Mouse (Mus musculus) CH12.LX (cell line): ENCODE data around the gene Kncn. TPM values are rescaled to one million over a fixed set of nuclear protein-coding genes. Genes with fewer than 3 reads are reported as not detected.

Source experiments
- DNase-seq: peaks from one replicate; pipeline ENCODE4 v3.0.0-alpha.2; 2013; ENCODE audit errors: extremely low read depth
- H3K27ac ChIP-seq: 2 replicates; pipeline ENCODE4 v1.5.1; 2012; ENCODE audit warnings: low read depth, mild to moderate bottlenecking, control low read depth, moderate library complexity; ENCODE audit not compliant: insufficient read depth
- H3K27me3 ChIP-seq: replicated peaks from 2 replicates; pipeline ENCODE3; 2012; ENCODE audit warnings: inconsistent platforms
- H3K36me3 ChIP-seq, 2 experiments: replicated peaks in 1 of 2; 2 replicates each; pipeline versions ENCODE3 to v1.6.1; 2012; ENCODE audit warnings: inconsistent platforms in 1 of 2, low read length in 1 of 2, mild to moderate bottlenecking in 1 of 2, mixed read lengths in 1 of 2, moderate library complexity in 1 of 2; ENCODE audit not compliant: control insufficient read depth in 1 of 2, insufficient read depth in 1 of 2
- H3K4me1 ChIP-seq, 2 experiments: 2 replicates each; pipeline ENCODE4 v1.6.1; 2012; ENCODE audit warnings: inconsistent platforms in 1 of 2, moderate library complexity in 1 of 2; ENCODE audit not compliant: insufficient read depth in 2 of 2, control insufficient read depth in 1 of 2
- H3K4me2 ChIP-seq: 2 replicates; pipeline ENCODE4 v1.6.1; 2012; ENCODE audit warnings: low read depth, mild to moderate bottlenecking, control low read depth; ENCODE audit not compliant: poor library complexity, insufficient read depth, severe bottlenecking
- H3K4me3 ChIP-seq, 3 experiments: fragments of 150-350 bp in 1 of 3; sonication (generic) in 1 of 3; replicated peaks in 1 of 3; 2 replicates each; pipeline versions ENCODE3 to v1.5.1; 2011 to 2012; ENCODE audit warnings: low read depth in 2 of 3, low read length in 2 of 3, mild to moderate bottlenecking in 2 of 3, moderate library complexity in 2 of 3, control low read depth in 1 of 3, improper control_type of control experiment in 1 of 3, inconsistent platforms in 1 of 3, mixed read lengths in 1 of 3; ENCODE audit not compliant: poor library complexity in 1 of 3
- H3K79me2 ChIP-seq: replicated peaks from 2 replicates; pipeline ENCODE4 v1.6.1; 2012; ENCODE audit warnings: mild to moderate bottlenecking, moderate library complexity; ENCODE audit not compliant: control insufficient read depth, poor library complexity, insufficient read depth, severe bottlenecking; ENCODE audit errors: extremely low read depth
- H3K9ac ChIP-seq: 2 replicates; pipeline ENCODE4 v1.6.1; 2012; ENCODE audit warnings: low read depth, mild to moderate bottlenecking, control low read depth, moderate library complexity; ENCODE audit not compliant: insufficient read depth
- H3K9me3 ChIP-seq: replicated peaks from 2 replicates; pipeline ENCODE3; 2012; ENCODE audit warnings: low read length, inconsistent platforms, mixed read lengths
- BHLHE40 ChIP-seq: IDR thresholded peaks from 2 replicates; pipeline ENCODE4 v1.6.1; 2011; ENCODE audit warnings: mild to moderate bottlenecking, low read depth, low read length, improper control_type of control experiment
- CTCF ChIP-seq, 2 experiments: IDR thresholded peaks in 1 of 2; conservative IDR thresholded peaks in 1 of 2; 2 replicates each; pipeline ENCODE4 v1.5.1; 2011 to 2012; ENCODE audit warnings: low read depth in 2 of 2, low read length in 2 of 2, improper control_type of control experiment in 1 of 2, inconsistent platforms in 1 of 2, mild to moderate bottlenecking in 1 of 2, moderate library complexity in 1 of 2
- ETS1 ChIP-seq: conservative IDR thresholded peaks from 2 replicates; pipeline ENCODE4 v1.6.1; 2012; ENCODE audit warnings: low read depth, mild to moderate bottlenecking, inconsistent platforms, low read length, improper control_type of control experiment, moderate library complexity
- GABPA ChIP-seq: IDR thresholded peaks from 2 replicates; pipeline ENCODE4 v1.6.1; 2012; ENCODE audit warnings: low read depth, low read length, improper control_type of control experiment, inconsistent platforms; ENCODE audit not compliant: insufficient replicate concordance
- HCFC1 ChIP-seq: IDR thresholded peaks from 2 replicates; pipeline ENCODE4 v1.6.1; 2012; ENCODE audit warnings: low read depth, mild to moderate bottlenecking, inconsistent platforms, low read length, improper control_type of control experiment
- IRF4 ChIP-seq: IDR thresholded peaks from 2 replicates; pipeline ENCODE4 v1.6.1; 2014; ENCODE audit warnings: low read depth, mild to moderate bottlenecking, inconsistent platforms, low read length, improper control_type of control experiment
- KAT2A ChIP-seq: IDR thresholded peaks from 2 replicates; pipeline ENCODE4 v1.6.1; 2012; ENCODE audit warnings: low read length, improper control_type of control experiment, inconsistent platforms; ENCODE audit not compliant: insufficient replicate concordance
- MAFK ChIP-seq: IDR thresholded peaks from 2 replicates; pipeline ENCODE4 v1.6.1; 2011; ENCODE audit warnings: low read length, improper control_type of control experiment; ENCODE audit not compliant: insufficient replicate concordance
- MAX ChIP-seq: IDR thresholded peaks from 2 replicates; pipeline ENCODE4 v1.6.1; 2011; ENCODE audit warnings: low read length, improper control_type of control experiment
- MAZ ChIP-seq: IDR thresholded peaks from 2 replicates; pipeline ENCODE4 v1.6.1; 2012; ENCODE audit warnings: low read depth, mild to moderate bottlenecking, inconsistent platforms, low read length, improper control_type of control experiment, moderate library complexity
- MXI1 ChIP-seq: IDR thresholded peaks from 2 replicates; pipeline ENCODE4 v1.6.1; 2011; ENCODE audit warnings: mild to moderate bottlenecking, low read depth, low read length, improper control_type of control experiment
- NELFE ChIP-seq: IDR thresholded peaks from 2 replicates; pipeline ENCODE4 v1.6.1; 2011; ENCODE audit warnings: low read depth, low read length, improper control_type of control experiment
- NRF1 ChIP-seq: IDR thresholded peaks from 2 replicates; pipeline ENCODE4 v1.6.1; 2014; ENCODE audit warnings: low read depth, mild to moderate bottlenecking, inconsistent platforms, low read length, improper control_type of control experiment, moderate library complexity
- POLR2A ChIP-seq: IDR thresholded peaks from 2 replicates; pipeline ENCODE4 v1.6.1; 2011; ENCODE audit warnings: low read depth, mild to moderate bottlenecking, improper control_type of control experiment, low read length
- POLR2AphosphoS2 ChIP-seq: IDR thresholded peaks from 2 replicates; pipeline ENCODE4 v1.6.1; 2011; ENCODE audit warnings: low read depth, low read length, improper control_type of control experiment
- RCOR1 ChIP-seq: conservative IDR thresholded peaks from 2 replicates; pipeline ENCODE4 v1.6.1; 2012; ENCODE audit warnings: low read depth, mild to moderate bottlenecking, inconsistent platforms, low read length, improper control_type of control experiment
- SIN3A ChIP-seq: IDR thresholded peaks from 2 replicates; pipeline ENCODE4 v1.6.1; 2012; ENCODE audit warnings: low read length, improper control_type of control experiment, inconsistent platforms
- SMC3 ChIP-seq: IDR thresholded peaks from 2 replicates; pipeline ENCODE4 v1.6.1; 2011; ENCODE audit warnings: low read depth, low read length, improper control_type of control experiment
- TBP ChIP-seq: conservative IDR thresholded peaks from 2 replicates; pipeline ENCODE4 v1.6.1; 2011; ENCODE audit warnings: low read depth, low read length, improper control_type of control experiment
- TCF12 ChIP-seq: IDR thresholded peaks from 2 replicates; pipeline ENCODE4 v1.6.1; 2014; ENCODE audit warnings: low read depth, mild to moderate bottlenecking, inconsistent platforms, low read length, improper control_type of control experiment
- UBTF ChIP-seq: IDR thresholded peaks from 2 replicates; pipeline ENCODE4 v1.6.1; 2012; ENCODE audit warnings: low read depth, mild to moderate bottlenecking, inconsistent platforms, low read length, improper control_type of control experiment, moderate library complexity
- USF2 ChIP-seq: conservative IDR thresholded peaks from 2 replicates; pipeline ENCODE4 v1.6.1; 2011; ENCODE audit warnings: low read depth, low read length, improper control_type of control experiment
- ZKSCAN1 ChIP-seq: IDR thresholded peaks from 2 replicates; pipeline ENCODE4 v1.6.1; 2012; ENCODE audit warnings: low read depth, inconsistent platforms, low read length, improper control_type of control experiment, borderline replicate concordance
- ZNF384 ChIP-seq: IDR thresholded peaks from 2 replicates; pipeline ENCODE4 v1.6.1; 2012; ENCODE audit warnings: low read depth, low read length, improper control_type of control experiment, inconsistent platforms
- dilution Hi-C: fragments of 300-500 bp; cut with MboI; formaldehyde crosslinking; loops from 2 replicates; pipeline ENCODE4 v1.14.3; 2020; ENCODE audit warnings: low sequenced_read_pairs; ENCODE audit not compliant: extremely low pct_unique_long_range_greater_than_20kb, extremely low pct_ligation_motif_present
- in situ Hi-C: fragments of 300-500 bp; cut with MboI; formaldehyde crosslinking; loops from 3 replicates; pipeline ENCODE4 v1.14.3; 2019; ENCODE audit warnings: low sequenced_read_pairs, low pct_ligation_motif_present, low pct_unique_long_range_greater_than_20kb, mixed read lengths
- polyA plus RNA-seq: library from polyadenylated mRNA; unstranded; fragments of >175 nt; gene quantifications from 2 replicates; pipeline ENCODE4 v1.2.1, GENCODE M21; 2012; ENCODE audit warnings: low read depth; ENCODE audit not compliant: insufficient read length
- total RNA-seq, 2 experiments: library from RNA; depleted of rRNA; stranded (reverse); fragments of 300-350 nt in 1 of 2; fragments of >200 nt in 1 of 2; gene quantifications; 2 replicates each; pipeline ENCODE4 v1.2.3; 2012 to 2014

The Kncn gene
- total and polyA plus RNA-seq, 3 experiments: not detected

DNA sequence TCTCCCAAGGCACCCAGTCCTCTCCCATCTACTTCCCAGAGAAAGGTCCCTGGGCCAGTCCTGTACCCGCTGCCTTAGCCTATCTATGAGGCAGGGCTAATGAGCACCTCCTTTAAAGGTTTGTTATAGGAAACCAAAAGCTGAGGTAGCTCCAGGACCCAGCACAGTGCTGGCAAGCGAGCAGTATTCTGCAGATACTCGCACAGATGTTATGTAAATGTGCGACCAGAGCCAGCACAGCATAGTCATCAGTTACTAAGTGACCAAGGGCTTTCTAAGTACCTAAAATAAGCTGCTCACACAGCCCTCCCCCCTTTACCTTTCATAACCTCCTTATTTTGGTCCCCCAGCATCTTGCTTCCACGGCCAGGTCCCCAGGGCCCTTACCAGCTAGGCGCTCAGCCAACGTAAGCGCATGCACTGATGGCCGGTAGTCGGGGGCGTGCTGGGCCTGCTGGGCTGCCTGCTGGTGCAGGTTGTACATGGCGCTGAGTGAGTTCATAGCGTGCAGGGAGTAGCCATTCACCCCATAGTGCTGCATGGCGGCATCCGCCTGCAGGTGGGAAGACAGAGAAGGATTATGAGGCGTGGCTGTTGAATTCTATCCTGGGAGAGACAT lies 39.2 kb downstream of the Kncn start:
- no peak overlapping the region for H3K27ac ChIP-seq
- peaks cover 82% of the 10 kb centered on the region for H3K27me3 ChIP-seq
- H3K4me3 ChIP-seq: no peak overlapping the region
- in situ Hi-C loops (no loop called here), dilution Hi-C loops (no loop called here)
- H3K36me3 ChIP-seq: no peaks in the 10 kb centered on the region
- TF ChIP-seq MAFK (no peak), GABPA (no peak), ETS1 (no peak), POLR2A (no peak), TBP (no peak), HCFC1 (no peak), MAX (no peak), TCF12 (no peak), RCOR1 (no peak), CTCF (conservative IDR thresholded peaks at IDR 0.05 in 1 of 2, IDR thresholded peaks at IDR 0.05 in 1 of 2; ENCODE audit: low read depth in 2 of 2, low read length in 2 of 2) (no peak), POLR2AphosphoS2 (no peak), MAZ (no peak), SIN3A (no peak), NELFE (no peak), USF2 (no peak), ZKSCAN1 (no peak), ZNF384 (no peak), MXI1 (no peak)
- no peak for DNase-seq
- H3K9me3 ChIP-seq: peaks cover 2% of the 10 kb centered on the region
- H3K4me2 ChIP-seq: no peak overlapping the region
- no peaks in the 10 kb centered on the region; a peak in 1 of 4 replicates for H3K4me1 ChIP-seq
- no peaks in the 10 kb centered on the region for H3K79me2 ChIP-seq
- H3K9ac ChIP-seq: no peak overlapping the region

DNA sequence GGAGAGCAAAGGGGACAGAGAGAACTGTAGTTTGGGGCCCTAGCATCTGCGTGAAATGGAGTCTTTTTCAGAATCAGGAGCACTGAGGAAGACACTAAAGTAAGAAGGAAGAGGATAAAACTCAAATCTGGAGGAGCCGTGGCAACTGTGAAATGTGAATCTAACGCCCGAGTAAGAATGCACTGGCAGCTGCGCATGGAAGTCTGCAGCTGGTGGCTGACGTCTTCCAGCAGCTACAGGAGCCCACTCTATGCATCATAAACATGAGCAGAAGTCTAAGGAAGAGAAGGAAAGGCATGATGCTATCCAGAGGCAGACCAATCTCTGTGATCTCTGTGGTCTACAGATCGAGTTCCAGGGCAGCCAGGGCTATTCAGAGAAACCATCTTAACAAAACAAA lies 43.4 kb downstream of the Kncn start:
- no peak for DNase-seq
- Histone ChIP-seq H3K9ac (no peak overlapping the region), H3K4me3 (no peak overlapping the region), H3K36me3 (no peaks in the 10 kb centered on the region), H3K27me3 (peaks cover 86% of the 10 kb centered on the region), H3K27ac (no peak overlapping the region), H3K4me2 (no peak overlapping the region), H3K9me3 (no peaks in the 10 kb centered on the region), H3K4me1 (no peaks in the 10 kb centered on the region; a peak in 1 of 4 replicates), H3K79me2 (no peaks in the 10 kb centered on the region)
- TF ChIP-seq MAZ (no peak), KAT2A (no peak), ZNF384 (no peak), HCFC1 (no peak), SMC3 (no peak), POLR2AphosphoS2 (no peak), IRF4 (no peak), UBTF (no peak), BHLHE40 (no peak), ZKSCAN1 (no peak), NRF1 (no peak), ETS1 (no peak)
- dilution Hi-C loops (no loop called here), in situ Hi-C loops (no loop called here)
